Mouse (Mus musculus) hindbrain, postnatal 0 days (tissue): Measurements from ENCODE around the gene Ssna1. TPM values are rescaled to one million over a fixed set of nuclear protein-coding genes. Genes with fewer than 3 reads are reported as not detected.

Source experiments
- ATAC-seq: fragments of 200-750 bp; cut with Nextera tagmentation; 2 replicates; pipeline ENCODE4 v1.8.0; 2017; ENCODE audit warnings: mild to moderate bottlenecking, moderate TSS enrichment, moderate library complexity
- DNase-seq: peaks from one replicate; pipeline ENCODE4 v3.0.0-alpha.2; 2015; ENCODE audit warnings: low spot score
- H3K27ac ChIP-seq: fragments of 300-500 bp; sonication (generic); 2 replicates; pipeline ENCODE4 v1.5.1; 2014; ENCODE audit warnings: mild to moderate bottlenecking
- H3K27me3 ChIP-seq: fragments of 300-500 bp; sonication (generic); 2 replicates; pipeline ENCODE4 v1.6.1; 2014; ENCODE audit warnings: low read length, mixed read lengths; ENCODE audit not compliant: insufficient read depth
- H3K36me3 ChIP-seq: fragments of 300-500 bp; sonication (generic); 2 replicates; pipeline ENCODE4 v1.6.1; 2014; ENCODE audit warnings: low read length, mixed read lengths; ENCODE audit not compliant: insufficient read depth
- H3K4me1 ChIP-seq: fragments of 300-500 bp; sonication (generic); 2 replicates; pipeline ENCODE4 v1.6.1; 2014; ENCODE audit warnings: antibody characterized with exemption, low read length, mixed read lengths; ENCODE audit not compliant: insufficient read depth
- H3K4me2 ChIP-seq: fragments of 300-500 bp; sonication (generic); 2 replicates; pipeline ENCODE4 v1.6.1; 2014; ENCODE audit warnings: low read depth, mild to moderate bottlenecking, low read length, moderate library complexity, mixed read lengths
- H3K4me3 ChIP-seq: fragments of 300-500 bp; sonication (generic); 2 replicates; pipeline ENCODE4 v1.5.1; 2014; ENCODE audit warnings: low read length
- H3K9ac ChIP-seq: fragments of 300-500 bp; sonication (generic); replicated peaks from 2 replicates; pipeline ENCODE4 v1.6.1; 2014; ENCODE audit warnings: mild to moderate bottlenecking, low read length, moderate library complexity, mixed read lengths
- H3K9me3 ChIP-seq: fragments of 300-500 bp; sonication (generic); 2 replicates; pipeline ENCODE4 v1.6.1; 2016; ENCODE audit warnings: low read length, mixed read lengths
- CTCF ChIP-seq: IDR thresholded peaks from 2 replicates; pipeline ENCODE4 v1.5.1; 2016; ENCODE audit warnings: antibody characterized with exemption, control low read depth, low read depth
- WGBS: fragments of 180-500 bp; shearing (Covaris S2); extraction: QIAGEN DNeasy Blood & Tissue Kit; methylation state at CpG from one replicate; pipeline ENCODE4 v1.1.7; 2014; 5-methylcytosine and 5-hydroxymethylcytosine counted together
- polyA plus RNA-seq: library from polyadenylated mRNA; unstranded; fragments of >200 nt; fragmentation: Nextera tagmentation; extraction: Ambion mirVana; gene quantifications from 2 replicates; pipeline ENCODE4 v1.2.1, GENCODE M21; 2015
- total RNA-seq: library from RNA; depleted of rRNA; stranded (reverse); fragments of >200 nt; gene quantifications from 2 replicates; pipeline ENCODE4 v1.2.3, GENCODE M21; 2014

The Ssna1 gene
- total and polyA plus RNA-seq, 2 experiments from 2014 or later: 120 to 165 TPM

GRCm38 (mm10) chr2:25310180-25310579 is 37.9 kb upstream of the Ssna1 start:
- no peak for TF ChIP-seq CTCF
- ATAC-seq: no peak
- DNase-seq: no peak
- no peak overlapping the region for H3K9ac ChIP-seq
- no peak overlapping the region for H3K4me3 ChIP-seq
- peaks cover 4% of the 10 kb centered on the region; the same call in 1 of the 2 replicates for H3K4me1 ChIP-seq
- WGBS: 52% methylated on average over 10 of the region's 10 CpGs
- no peaks in the 10 kb centered on the region for H3K9me3 ChIP-seq
- peaks cover 31% of the 10 kb centered on the region for H3K36me3 ChIP-seq
- no peak overlapping the region for H3K27ac ChIP-seq
- peaks cover 14% of the 10 kb centered on the region; the same call in 1 of the 2 replicates for H3K27me3 ChIP-seq
- no peak overlapping the region for H3K4me2 ChIP-seq

GRCm38 (mm10) chr2:25305587-25306359 is 33.5 kb upstream of the Ssna1 start:
- H3K27ac ChIP-seq: no peak overlapping the region
- 51% methylated on average over 14 of the region's 14 CpGs for WGBS
- ATAC-seq: no peak
- no peak for TF ChIP-seq CTCF
- H3K36me3 ChIP-seq: peaks cover 11% of the 10 kb centered on the region
- H3K9ac ChIP-seq: peak overlapping the region; percentile 37; the same call in 1 of the 2 replicates
- H3K4me1 ChIP-seq: peaks cover 6% of the 10 kb centered on the region; the same call in 1 of the 2 replicates
- H3K4me3 ChIP-seq: peak overlapping the region; percentile 35
- H3K9me3 ChIP-seq: no peaks in the 10 kb centered on the region
- peak overlapping the region; percentile 65 for H3K4me2 ChIP-seq
- H3K27me3 ChIP-seq: no peaks in the 10 kb centered on the region
- DNase-seq: no peak

- H3K27ac ChIP-seq: 0 out of 2 replicates have a peak overlapping the region, but pooled peaks have one; percentile 54
- peak; percentile 72 for ATAC-seq
These were observed 32.7 kb upstream of the Ssna1 start for GRCm38 (mm10) chr2:25304657-25305541.

GRCm38 (mm10) chr2:25303931-25304656 is 31.9 kb upstream of the Ssna1 start:
- Histone ChIP-seq H3K4me2 (peak overlapping the region; percentile 65), H3K9me3 (no peaks in the 10 kb centered on the region), H3K27ac (0 out of 2 replicates have a peak overlapping the region, but pooled peaks have one; percentile 54), H3K4me3 (peak overlapping the region; percentile 35; the same call in 1 of the 2 replicates), H3K9ac (no peak overlapping the region), H3K4me1 (peaks cover 6% of the 10 kb centered on the region; the same call in 1 of the 2 replicates), H3K27me3 (no peaks in the 10 kb centered on the region), H3K36me3 (peaks cover 7% of the 10 kb centered on the region)
- DNase-seq (peak; percentile 45), ATAC-seq (peak; percentile 39; the same call in 1 of the 2 replicates)
- 61% methylated on average over 7 of the region's 7 CpGs for WGBS
- no peak for TF ChIP-seq CTCF

More at GRCm38 (mm10) chr2:25304657-25305541, 32.7 kb upstream of the Ssna1 start:
- Histone ChIP-seq H3K36me3 (peaks cover 7% of the 10 kb centered on the region), H3K4me3 (peak overlapping the region; percentile 35), H3K4me1 (peaks cover 6% of the 10 kb centered on the region; the same call in 1 of the 2 replicates), H3K4me2 (peak overlapping the region; percentile 65), H3K9me3 (no peaks in the 10 kb centered on the region), H3K9ac (peak overlapping the region; percentile 37; the same call in 1 of the 2 replicates), H3K27me3 (no peaks in the 10 kb centered on the region)
- peak; percentile 68 for DNase-seq
- WGBS: 4% methylated on average over 45 of the region's 45 CpGs
- no peak for TF ChIP-seq CTCF

- H3K4me1 ChIP-seq: peaks cover 6% of the 10 kb centered on the region; the same call in 1 of the 2 replicates
- ATAC-seq: no peak
- no peaks in the 10 kb centered on the region for H3K27me3 ChIP-seq
- no peak overlapping the region for H3K4me3 ChIP-seq
- no peak overlapping the region for H3K9ac ChIP-seq
- no peak for TF ChIP-seq CTCF
- H3K36me3 ChIP-seq: peaks cover 4% of the 10 kb centered on the region
- 72% methylated on average over 3 of the region's 3 CpGs for WGBS
- no peak for DNase-seq
- no peaks in the 10 kb centered on the region for H3K9me3 ChIP-seq
- H3K4me2 ChIP-seq: no peak overlapping the region
- no peak overlapping the region for H3K27ac ChIP-seq
These were observed 31.2 kb upstream of the Ssna1 start for GRCm38 (mm10) chr2:25303452-25303851.

- Histone ChIP-seq H3K27me3 (peaks cover 2% of the 10 kb centered on the region; the same call in 1 of the 2 replicates), H3K9ac (no peak overlapping the region), H3K27ac (no peak overlapping the region), H3K9me3 (no peaks in the 10 kb centered on the region), H3K4me1 (no peaks in the 10 kb centered on the region), H3K4me2 (no peak overlapping the region), H3K36me3 (peaks cover 25% of the 10 kb centered on the region), H3K4me3 (no peak overlapping the region)
- no peak for DNase-seq
- no peak for ATAC-seq
- 81% methylated on average over 10 of the region's 10 CpGs for WGBS
- no peak for TF ChIP-seq CTCF
These were observed 25.8 kb upstream of the Ssna1 start for GRCm38 (mm10) chr2:25298046-25298445.
